Mouse (Mus musculus) cerebellum, postnatal 14 days (tissue): ENCODE results near the gene Epx.

Experiments used
- DNase-seq, 2 experiments: peaks; one replicate each; pipeline ENCODE4 v3.0.0; 2021; ENCODE audit warnings: mixed read lengths in 2 of 2

The Epx gene

GRCm38 (mm10) chr11:87875436-87875835 lies at the start of gene Epx:
TSS of gene Epx (minus strand) at chr11:87875536.
- no peak for DNase-seq

GRCm38 (mm10) chr11:87920966-87921365 lies 45.6 kb upstream of the Epx start, which contains the start of gene Olfr464:
TSS of gene Olfr464 (minus strand) at chr11:87920967.
- no peak for DNase-seq

DNA sequence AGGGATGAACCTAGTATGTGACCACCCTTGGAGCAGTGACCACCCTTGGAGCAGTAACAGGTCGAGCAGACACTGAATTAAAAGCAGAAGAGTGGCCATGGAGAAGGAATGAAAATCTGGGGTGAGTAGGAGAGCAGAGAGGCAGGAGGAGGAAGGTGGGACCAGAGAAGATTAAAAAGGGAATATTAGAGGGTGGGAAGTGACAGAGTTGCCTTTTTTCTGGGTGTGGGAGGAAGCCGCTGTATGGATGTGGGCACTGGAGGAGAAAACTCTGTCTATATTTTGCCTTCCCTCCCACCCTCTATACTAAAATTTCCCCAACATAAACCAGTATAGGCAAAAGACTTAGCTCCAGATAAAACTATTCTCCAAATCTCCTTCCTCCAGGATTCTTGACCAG lies 45.0 kb upstream of the Epx start:
- DNase-seq, result no peak

GRCm38 (mm10) chr11:87916005-87916404 lies 40.7 kb upstream of the Epx start:
- DNase-seq, result no peak

GRCm38 (mm10) chr11:87904331-87904730 lies 29.0 kb upstream of the Epx start:
- no peak for DNase-seq

GRCm38 (mm10) chr11:87897287-87897686 lies 22.0 kb upstream of the Epx start, which contains the start of gene Olfr463:
TSS of gene Olfr463 (minus strand) at chr11:87897387.
- no peak for DNase-seq

GRCm38 (mm10) chr11:87892168-87892567 lies 16.8 kb upstream of the Epx start, which contains the start of gene Olfr462:
TSS of gene Olfr462 (minus strand) at chr11:87892268.
- no peak for DNase-seq

DNA sequence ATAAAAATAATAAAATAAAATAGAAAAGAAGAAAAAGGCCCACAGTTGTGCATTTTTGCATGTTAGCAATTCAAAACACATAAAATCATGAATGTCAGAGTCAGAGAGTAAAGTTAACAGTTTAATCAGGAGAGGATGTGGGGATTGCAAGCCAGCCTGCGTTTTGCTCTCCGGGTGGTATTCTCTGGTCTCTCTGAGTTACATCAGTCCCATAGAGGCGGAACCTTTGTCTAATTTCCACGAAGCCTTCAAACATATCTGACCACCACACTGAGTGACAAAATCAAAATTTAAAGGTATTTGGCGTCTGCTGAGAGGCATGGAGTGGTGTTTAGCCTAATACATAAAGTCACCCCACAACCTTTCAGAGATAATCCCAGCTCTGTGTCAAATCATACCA lies 9.5 kb upstream of the Epx start:
- no peak for DNase-seq

GRCm38 (mm10) chr11:87883493-87883892 lies 8.2 kb upstream of the Epx start:
- peak; percentile 36 to 48 for DNase-seq

DNA sequence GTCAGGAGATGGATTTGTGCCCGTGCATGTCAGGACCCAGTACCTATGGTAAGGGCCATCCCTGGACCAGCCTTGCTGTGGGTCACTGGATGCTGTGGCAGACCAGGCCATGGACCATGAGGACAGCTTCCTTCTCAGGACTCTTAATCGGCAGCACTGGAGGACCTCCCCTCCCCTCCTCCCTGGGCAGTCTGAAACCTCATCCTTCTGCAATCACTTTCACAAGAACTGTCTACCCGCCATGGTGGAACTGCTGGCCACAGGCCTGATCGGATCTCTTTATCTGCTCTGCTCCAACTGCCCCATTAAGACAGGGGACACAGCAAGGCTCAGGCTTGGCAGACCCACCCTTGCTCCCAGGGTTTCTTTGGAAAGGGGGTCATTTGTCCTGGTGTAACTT lies 6.4 kb upstream of the Epx start:
- no peak for DNase-seq

GRCm38 (mm10) chr11:87879826-87880225 lies 4.5 kb upstream of the Epx start:
- no peak for DNase-seq

DNA sequence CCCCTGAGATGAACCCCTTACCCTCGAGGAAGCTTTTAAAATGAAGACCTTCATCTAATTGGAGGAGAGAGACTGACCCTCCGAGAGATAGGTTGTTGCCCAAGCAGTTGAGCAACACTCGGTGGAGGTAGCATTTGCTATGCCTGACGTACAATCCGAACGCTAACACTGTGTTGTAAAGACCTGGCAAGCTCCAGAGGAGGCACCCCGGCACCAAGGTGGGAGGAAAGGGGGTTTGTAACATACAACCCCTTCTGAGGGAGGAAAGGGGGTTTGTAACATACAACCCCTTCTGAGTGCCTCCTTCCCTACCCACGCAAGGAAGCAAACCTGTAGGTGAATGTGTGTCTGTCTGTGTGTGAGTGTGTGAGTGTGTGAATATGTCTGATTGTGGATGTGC lies 3.6 kb downstream of the Epx start:
- no peak for DNase-seq

DNA sequence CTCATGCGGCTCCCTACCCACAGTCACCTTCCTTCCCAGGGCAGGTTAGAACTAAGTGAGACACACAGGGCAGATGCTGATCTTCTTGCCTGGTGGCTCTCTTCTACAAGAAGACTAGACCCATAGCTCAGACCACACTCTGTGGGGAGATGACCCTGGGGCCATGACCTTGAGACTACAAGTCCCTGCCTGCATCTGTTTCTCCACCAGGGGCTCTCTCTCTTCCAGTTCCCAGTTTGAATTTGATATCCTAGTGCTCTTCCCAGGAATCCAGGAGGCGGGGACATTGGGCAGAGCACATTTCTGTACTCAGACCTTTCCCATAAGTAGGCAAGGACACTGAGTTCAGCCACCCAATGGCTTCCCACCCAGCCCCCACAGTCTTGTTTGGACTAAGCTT lies 5.2 kb downstream of the Epx start:
- DNase-seq, result no peak

DNA sequence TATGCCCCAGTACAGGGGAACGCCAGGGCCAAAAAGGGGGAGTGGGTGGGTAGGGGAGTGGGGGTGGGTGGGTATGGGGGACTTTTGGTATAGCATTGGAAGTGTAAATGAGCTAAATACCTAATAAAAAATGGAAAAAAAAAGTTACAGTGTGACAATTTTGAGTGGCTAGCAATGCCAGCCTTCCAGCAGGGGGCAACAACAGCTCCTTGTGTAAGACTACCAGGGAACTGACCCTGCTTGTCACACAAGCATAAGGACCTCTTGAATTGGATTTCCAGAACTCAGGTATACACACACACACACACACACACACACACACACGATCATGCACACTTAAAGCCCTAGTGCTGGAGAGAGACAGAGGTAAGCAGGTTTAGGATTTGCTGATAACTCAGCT lies 8.4 kb downstream of the Epx start:
- DNase-seq, result peak; percentile 22 to 56

GRCm38 (mm10) chr11:87862805-87863204 lies 12.5 kb downstream of the Epx start:
- DNase-seq, result no peak

DNA sequence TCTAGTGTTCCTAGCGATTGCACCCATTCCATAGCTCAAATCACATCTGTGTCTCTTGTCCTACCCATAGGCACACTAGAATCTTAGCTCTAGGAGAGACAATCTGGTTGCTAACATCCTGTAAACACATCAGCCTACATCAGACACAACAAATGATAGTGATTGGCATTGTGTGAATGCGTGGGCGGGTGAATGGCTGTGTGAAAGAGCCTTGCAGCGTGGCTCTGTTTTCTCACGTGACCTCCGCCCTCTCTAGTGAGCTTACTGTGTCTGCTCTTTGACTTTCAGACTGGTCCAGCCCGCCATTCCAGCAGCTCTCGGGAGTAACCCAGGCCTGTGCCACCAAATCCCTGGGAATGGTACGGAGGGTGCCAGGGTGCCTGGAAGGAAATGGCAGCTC lies 14.9 kb downstream of the Epx start:
- DNase-seq, result no peak

DNA sequence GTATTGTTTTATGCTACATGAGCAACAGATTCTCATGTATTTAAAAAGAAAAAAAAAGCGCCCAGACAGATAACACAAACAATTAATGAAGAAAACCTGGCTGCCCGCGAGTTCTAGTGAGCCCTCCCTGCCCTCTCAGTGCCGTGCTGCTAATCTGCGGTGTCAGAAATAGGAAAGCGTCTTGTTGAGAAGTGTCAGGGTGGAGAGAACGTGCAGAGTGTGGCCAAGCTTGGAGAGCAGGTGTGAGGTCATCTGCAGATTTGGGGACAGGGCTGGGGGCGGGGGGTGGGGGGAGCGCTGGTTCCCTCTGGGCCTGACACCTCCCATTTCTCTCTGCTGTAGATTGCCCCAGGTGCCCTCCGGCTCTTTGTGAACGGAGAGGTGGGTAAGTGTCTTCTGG lies 16.1 kb downstream of the Epx start:
- DNase-seq, result no peak

DNA sequence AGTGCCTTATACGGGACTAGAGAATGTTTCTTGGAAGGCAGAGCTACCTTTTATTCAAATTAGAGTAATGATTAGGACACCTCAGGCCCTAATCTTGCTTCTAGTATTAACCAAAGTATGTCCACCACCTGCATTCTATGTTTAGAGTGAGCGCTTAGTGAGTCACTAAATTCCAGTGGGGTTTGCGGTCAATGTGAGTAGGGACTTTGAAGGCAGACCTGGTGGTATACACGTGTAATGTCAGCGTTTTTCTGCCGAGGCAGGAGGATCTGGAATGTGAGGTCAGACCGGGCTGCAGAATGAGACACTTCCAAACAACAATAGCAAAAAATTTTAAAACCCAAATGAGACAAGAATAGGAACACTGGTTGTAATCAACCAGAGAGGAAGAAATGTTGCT lies 20.8 kb downstream of the Epx start:
- no peak for DNase-seq

DNA sequence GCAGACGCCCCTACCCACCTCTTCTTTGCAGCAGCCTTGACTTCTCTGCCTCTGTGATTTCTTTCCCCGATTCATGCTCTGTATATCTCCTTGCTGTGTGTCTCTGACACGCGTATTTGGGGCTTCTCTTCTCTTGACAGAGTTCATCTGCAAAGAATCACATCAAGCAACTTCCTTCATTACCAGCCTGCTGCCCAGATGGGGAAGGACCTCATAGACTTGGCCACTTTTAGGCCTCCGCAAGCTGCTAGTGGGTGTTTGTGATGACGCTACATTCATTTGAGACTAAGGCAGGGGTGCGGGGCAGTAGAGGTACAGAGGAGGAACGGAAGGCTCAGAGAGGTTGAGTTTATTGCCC lies 21.8 kb downstream of the Epx start:
- DNase-seq, result peak in 1 of 2 experiments; percentile 25

DNA sequence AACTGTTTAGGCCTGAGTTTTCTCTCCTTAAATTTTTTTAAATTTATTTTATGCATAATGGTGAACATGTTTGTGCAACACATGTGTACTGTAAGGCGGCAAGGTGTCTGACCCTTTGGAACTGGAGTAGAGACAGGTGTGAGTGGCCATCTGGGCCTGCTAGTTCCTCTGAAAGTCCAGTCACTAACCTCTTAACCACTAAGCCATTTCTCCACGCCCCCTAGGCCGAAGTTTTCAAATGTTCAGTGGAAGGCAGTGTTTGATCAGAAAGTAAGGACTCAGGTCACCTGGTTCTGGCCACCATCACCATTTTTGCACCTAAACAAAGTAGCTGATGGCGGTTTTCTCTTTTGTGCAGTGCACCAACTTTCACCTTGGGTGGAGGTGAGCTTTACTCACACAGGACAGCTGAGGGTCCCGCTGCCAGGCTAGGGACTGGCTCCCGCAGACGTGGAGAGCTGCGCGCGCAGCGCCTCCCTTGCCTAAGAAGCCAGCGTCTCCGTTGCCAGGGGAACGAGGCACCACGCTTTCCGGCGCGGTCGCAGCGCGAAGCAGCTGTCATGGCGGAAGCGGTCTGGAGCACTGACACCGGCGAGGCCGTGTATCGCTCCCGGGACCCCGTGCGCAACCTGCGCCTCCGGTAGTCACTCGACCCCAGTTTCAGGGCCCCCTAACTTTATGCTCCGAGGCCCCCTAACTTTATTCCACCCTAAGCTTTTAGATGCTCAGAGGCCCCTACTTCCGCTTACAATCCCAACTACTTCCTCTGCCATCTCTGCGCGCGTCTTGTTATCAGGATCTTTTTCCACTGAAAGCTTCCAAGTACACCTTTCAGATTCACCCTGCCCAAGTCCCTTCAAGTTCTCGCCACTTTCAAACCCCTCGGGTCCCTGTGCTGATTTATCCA lies 22.4 kb downstream of the Epx start, which contains the start of gene Mks1:
Gene Mks1 (plus strand): TSS at position 526 of the 907 bp plus-strand sequence.
- DNase-seq, result peak; percentile 93 to 94

DNA sequence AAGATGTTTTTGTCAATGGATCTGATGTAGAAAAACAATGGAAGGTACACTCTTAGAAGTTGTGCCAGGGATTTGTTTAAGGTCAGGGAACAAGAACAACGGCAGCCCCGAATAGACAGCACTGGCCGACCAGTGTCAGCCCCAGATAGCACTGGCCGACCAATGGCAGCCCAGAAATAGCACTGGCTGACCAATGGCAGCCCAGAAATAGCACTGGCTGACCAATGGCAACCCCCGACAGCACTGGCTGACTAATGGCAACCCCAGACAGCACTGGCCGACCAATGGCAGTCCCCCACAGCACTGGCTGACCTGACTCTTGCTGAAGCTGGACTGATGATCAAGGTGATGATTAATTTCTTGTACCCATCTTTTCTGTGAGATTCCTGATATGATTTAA lies 27.5 kb downstream of the Epx start:
- DNase-seq, result no peak

DNA sequence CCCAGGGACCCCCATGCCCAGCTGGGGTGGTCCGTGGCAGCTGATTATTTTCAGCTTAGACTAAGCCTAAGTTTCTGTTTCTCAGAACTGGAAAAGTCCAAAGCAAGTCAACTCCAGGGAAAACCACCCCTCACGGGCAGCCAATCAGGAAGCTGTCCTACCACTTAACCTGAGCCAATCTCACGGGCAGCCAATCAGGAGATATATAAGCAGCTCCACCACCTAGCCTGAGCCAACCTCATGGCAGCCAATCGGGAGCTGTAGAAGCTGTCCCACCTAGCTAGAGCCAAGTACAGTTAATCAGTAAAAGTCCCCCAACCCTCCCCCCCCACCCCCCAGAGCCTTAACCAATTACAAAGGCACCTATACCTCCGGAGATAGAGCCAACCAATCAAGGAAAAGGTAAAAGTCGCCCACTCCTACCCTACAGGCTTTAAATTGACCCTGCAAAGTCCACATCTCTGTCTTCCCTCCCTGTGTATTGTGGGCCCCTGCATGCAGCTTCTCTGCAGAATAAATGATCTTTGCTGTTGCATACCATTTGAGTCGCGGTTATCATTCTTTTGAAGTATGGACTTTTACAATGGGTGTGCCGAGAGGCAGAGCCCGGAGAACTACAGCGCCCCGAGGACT lies 28.3 kb downstream of the Epx start:
- no peak for DNase-seq

DNA sequence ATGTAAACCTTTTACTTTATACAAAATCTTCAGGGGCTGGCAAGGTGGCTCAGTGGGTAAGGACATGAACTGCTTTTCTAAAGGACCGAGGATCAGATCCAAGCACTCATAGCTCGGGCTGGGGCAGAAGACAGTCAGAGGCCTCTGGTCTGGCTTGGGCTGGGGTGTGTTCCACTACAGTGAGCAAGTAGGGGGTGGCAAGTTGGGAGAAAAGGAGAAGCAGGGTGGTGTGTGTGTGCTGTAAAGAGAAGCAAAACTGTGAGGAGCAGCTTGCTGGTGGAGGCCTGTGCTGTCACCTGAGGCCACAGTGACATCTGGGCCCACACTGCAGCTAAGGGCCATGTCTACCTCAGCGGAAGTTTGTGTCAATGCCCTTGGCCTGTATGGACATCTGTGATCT lies 33.9 kb downstream of the Epx start:
- no peak for DNase-seq

GRCm38 (mm10) chr11:87840676-87841075 lies 34.7 kb downstream of the Epx start:
- DNase-seq, result no peak
